Mouse (Mus musculus): ENCODE data around the gene Elf2. TPM values are rescaled to one million over a fixed set of nuclear protein-coding genes. Genes with fewer than 3 reads are reported as not detected.
"Not testable (repeated sequence)": the region's sequence is repeated elsewhere in the genome, so short reads cannot be mapped to it uniquely, and the experiment has no call there.

Elf2 gene
- polyA plus RNA-seq, 1 experiment = 8.7 TPM

DNA sequence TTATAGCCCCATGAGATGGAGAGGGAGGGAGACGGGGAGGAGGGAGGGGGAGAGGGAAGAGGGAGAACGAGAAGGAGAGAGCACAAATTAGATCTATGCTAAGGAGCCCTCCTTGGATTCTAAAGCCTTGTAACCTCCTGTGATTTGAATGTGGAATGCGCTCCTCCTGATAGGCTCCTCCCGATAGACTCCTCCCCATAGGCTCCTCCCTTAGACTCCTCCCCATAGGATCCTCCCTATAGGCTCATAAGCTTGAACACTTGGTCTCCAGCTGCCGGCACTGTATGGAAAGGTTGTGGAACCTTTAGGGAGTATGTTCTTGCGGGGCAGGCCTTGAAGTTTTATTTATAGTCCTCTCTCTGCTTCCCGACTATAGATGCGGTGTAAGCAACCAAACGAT, 20.6 kb upstream of the Elf2 start:
- H3K4me3 ChIP-seq (replicated peaks) = no peak overlapping the region
- TF ChIP-seq FLI1 (IDR thresholded peaks at IDR 0.05; ENCODE audit: low read length) (no peak), GATA1 (IDR thresholded peaks at IDR 0.05; ENCODE audit: borderline replicate concordance, low read length) (no peak)
- H3K27me3 ChIP-seq (replicated peaks) = peaks cover 2% of the 10 kb centered on the region
- H3K4me1 ChIP-seq = peaks cover 74% of the 10 kb centered on the region
- H3K36me3 ChIP-seq (replicated peaks; ENCODE audit: low read length) = no peaks in the 10 kb centered on the region
- peaks cover 5% of the 10 kb centered on the region; the same call in 1 of the 2 replicates for H3K9me3 ChIP-seq

DNA sequence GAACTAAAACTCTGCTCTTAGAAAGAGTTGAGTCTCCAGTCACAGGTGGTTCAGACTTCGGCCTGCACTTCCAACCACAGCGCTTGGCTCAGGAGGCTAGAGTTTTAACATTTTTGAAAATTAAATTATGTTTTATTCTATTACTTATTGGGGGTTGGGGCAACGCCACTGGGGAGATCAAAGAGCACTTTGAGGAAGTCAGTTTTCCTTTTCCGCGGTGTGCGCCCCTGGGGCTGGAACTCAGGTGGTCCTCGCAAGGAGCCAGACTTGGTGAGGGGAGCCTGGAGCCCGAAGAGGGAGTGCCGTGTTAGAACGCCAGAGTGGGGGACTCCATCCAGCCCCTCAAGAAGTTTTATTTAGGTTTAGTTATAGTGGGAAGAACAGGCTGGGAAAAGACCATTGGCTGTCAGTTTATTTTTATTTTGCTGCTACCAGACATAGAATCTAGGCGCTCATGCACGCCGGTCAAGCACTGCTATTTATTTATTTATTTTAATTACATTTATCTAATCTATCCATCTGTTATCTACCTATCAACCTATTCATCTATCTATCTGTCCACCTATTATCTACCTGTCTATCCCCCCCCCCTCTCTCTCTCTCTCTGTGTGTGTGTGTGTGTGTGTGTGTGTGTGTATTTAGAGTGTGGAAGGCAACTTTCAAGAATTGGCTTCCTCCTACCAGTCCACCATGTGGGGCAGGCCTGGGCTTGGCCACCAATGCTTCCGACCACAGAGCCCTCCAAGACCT, 19.3 kb upstream of the Elf2 start:
- no peaks in the 10 kb centered on the region for H3K36me3 ChIP-seq (replicated peaks; ENCODE audit: low read length)

GRCm38 (mm10) chr3:51358660-51359557, 18.4 kb upstream of the Elf2 start:
- peaks cover 57% of the 10 kb centered on the region for H3K4me1 ChIP-seq
- no peaks in the 10 kb centered on the region for H3K36me3 ChIP-seq (replicated peaks; ENCODE audit: low read length)
- H3K27me3 ChIP-seq (replicated peaks) = peaks cover under 1% of the 10 kb centered on the region
- H3K9me3 ChIP-seq = peaks cover 5% of the 10 kb centered on the region; the same call in 1 of the 2 replicates
- H3K4me3 ChIP-seq (replicated peaks) = peak overlapping the region; percentile 96
- TF ChIP-seq GATA1 (IDR thresholded peaks at IDR 0.05; ENCODE audit: borderline replicate concordance, low read length) (no peak), FLI1 (IDR thresholded peaks at IDR 0.05; ENCODE audit: low read length) (no peak)

More for the DNA sequence above, 19.3 kb upstream of the Elf2 start:
- TF ChIP-seq FLI1 (IDR thresholded peaks at IDR 0.05; ENCODE audit: low read length) (no peak), GATA1 (IDR thresholded peaks at IDR 0.05; ENCODE audit: borderline replicate concordance, low read length) (no peak)
- Histone ChIP-seq H3K4me3 (replicated peaks) (peak overlapping the region; percentile 96), H3K27me3 (replicated peaks) (peaks cover 2% of the 10 kb centered on the region), H3K9me3 (peaks cover 4% of the 10 kb centered on the region; the same call in 1 of the 2 replicates), H3K4me1 (peaks cover 63% of the 10 kb centered on the region)

DNA sequence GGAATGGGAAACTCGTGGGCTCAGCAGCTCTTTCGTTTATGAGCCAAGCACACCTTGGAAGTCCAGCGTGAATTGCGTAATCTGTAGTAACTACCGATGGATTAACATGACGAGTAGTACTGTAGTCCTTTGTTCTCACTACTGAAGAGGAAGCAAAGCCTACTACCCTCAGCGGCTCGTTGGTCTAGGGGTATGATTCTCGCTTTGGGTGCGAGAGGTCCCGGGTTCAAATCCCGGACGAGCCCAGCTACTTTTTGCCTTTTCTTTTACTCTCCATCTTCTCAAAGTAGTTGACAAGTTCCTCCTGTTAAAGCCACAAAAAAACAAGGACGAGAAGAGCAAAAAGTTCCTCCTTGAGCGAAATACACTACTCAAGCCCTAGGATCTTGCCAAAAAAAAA, 17.7 kb upstream of the Elf2 start:
- H3K4me1 ChIP-seq = peaks cover 60% of the 10 kb centered on the region
- H3K27me3 ChIP-seq (replicated peaks) = no peaks in the 10 kb centered on the region
- peak overlapping the region; percentile 96 for H3K4me3 ChIP-seq (replicated peaks)
- no peaks in the 10 kb centered on the region for H3K36me3 ChIP-seq (replicated peaks; ENCODE audit: low read length)
- TF ChIP-seq FLI1 (IDR thresholded peaks at IDR 0.05; ENCODE audit: low read length) (no peak), GATA1 (IDR thresholded peaks at IDR 0.05; ENCODE audit: borderline replicate concordance, low read length) (no peak)
- H3K9me3 ChIP-seq = peaks cover 7% of the 10 kb centered on the region; the same call in 1 of the 2 replicates

DNA sequence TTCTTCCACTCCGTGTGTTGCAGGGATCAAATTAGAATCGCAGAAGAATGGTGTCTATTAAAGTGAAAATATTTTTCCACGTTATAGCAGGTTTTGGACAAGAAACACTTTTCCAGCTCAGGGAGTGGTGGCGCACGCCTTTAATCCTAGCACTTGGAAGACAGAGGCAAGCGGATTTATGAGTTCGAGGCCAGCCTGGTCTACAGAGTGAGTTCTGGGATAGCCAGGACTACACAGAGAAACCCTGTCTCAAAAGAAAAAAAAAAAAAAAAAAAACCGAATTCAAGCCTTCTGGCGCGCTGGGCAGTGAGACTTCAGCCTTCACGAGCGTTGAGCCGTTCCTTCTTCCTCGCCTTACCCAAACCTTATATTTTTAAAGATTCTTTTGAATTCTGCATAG, 17.2 kb upstream of the Elf2 start:
- Histone ChIP-seq H3K36me3 (replicated peaks; ENCODE audit: low read length) (no peaks in the 10 kb centered on the region), H3K4me1 (peaks cover 61% of the 10 kb centered on the region), H3K4me3 (replicated peaks) (peak overlapping the region; percentile 96), H3K27me3 (replicated peaks) (no peaks in the 10 kb centered on the region), H3K9me3 (peaks cover 7% of the 10 kb centered on the region; the same call in 1 of the 2 replicates)
- TF ChIP-seq GATA1 (IDR thresholded peaks at IDR 0.05; ENCODE audit: borderline replicate concordance, low read length) (no peak), FLI1 (IDR thresholded peaks at IDR 0.05; ENCODE audit: low read length) (no peak)

DNA sequence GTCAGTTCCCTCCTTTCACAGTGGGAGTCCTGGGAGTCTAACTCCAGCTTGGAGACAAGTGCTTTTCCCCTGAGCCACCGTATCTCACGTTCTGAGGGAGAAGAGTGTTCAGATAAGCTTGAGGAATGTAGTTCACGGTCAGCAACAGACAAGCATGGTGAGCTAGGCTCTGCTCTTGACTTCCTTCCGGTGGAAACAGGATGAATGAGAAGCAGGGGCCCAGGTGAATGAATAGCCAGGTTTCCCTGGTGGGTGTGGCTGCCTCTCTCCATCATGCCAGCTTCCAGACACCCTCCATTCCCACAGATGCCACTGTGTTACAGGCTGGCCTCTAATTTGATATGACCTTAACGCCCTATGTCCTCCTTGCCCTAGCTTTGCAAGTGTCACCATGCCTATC, 16.6 kb upstream of the Elf2 start:
- Histone ChIP-seq H3K36me3 (replicated peaks; ENCODE audit: low read length) (no peaks in the 10 kb centered on the region), H3K27me3 (replicated peaks) (no peaks in the 10 kb centered on the region), H3K4me3 (replicated peaks) (no peak overlapping the region), H3K4me1 (peaks cover 55% of the 10 kb centered on the region), H3K9me3 (peaks cover 7% of the 10 kb centered on the region; the same call in 1 of the 2 replicates)
- no peak for TF ChIP-seq FLI1 (IDR thresholded peaks at IDR 0.05; ENCODE audit: low read length)

GRCm38 (mm10) chr3:51354956-51355355, 14.5 kb upstream of the Elf2 start:
- not testable (repeated sequence) for H3K36me3 ChIP-seq (replicated peaks; ENCODE audit: low read length); H3K27me3 ChIP-seq (replicated peaks); H3K9me3 ChIP-seq; H3K4me3 ChIP-seq (replicated peaks)
- H3K4me1 ChIP-seq = peaks cover 55% of the 10 kb centered on the region

DNA sequence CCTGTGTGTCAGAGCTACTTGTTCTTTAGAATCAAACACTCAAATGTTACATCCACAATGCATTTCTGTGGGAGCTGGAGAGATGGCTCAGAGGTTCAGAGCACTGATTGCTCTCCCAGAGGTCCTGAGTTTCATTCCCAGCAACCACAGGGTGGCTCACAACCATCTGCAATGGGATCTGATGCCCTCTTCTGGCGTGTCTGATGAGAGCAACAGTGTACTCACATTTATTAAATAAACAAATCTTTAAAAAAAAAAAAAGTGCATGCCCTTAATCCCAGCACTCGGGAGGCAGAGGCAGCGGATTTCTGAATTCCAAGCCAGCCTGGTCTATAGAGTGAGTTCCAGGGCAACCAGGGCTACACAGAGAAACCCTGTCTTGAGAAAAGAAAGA, 13.6 kb upstream of the Elf2 start:
- Histone ChIP-seq H3K4me1 (peaks cover 52% of the 10 kb centered on the region), H3K4me3 (replicated peaks) (no peak overlapping the region), H3K27me3 (replicated peaks) (no peaks in the 10 kb centered on the region), H3K9me3 (0 out of 2 replicates have a peak, but pooled peaks cover 5% of the 10 kb centered on the region), H3K36me3 (replicated peaks; ENCODE audit: low read length) (peaks cover 4% of the 10 kb centered on the region)
- TF ChIP-seq FLI1 (IDR thresholded peaks at IDR 0.05; ENCODE audit: low read length) (no peak), GATA1 (IDR thresholded peaks at IDR 0.05; ENCODE audit: borderline replicate concordance, low read length) (no peak)

- TF ChIP-seq FLI1 (IDR thresholded peaks at IDR 0.05; ENCODE audit: low read length) = no peak
- TF ChIP-seq GATA1 (IDR thresholded peaks at IDR 0.05; ENCODE audit: borderline replicate concordance, low read length) = no peak
- no peaks in the 10 kb centered on the region for H3K27me3 ChIP-seq (replicated peaks)
- H3K36me3 ChIP-seq (replicated peaks; ENCODE audit: low read length) = peaks cover 4% of the 10 kb centered on the region
- 0 out of 2 replicates have a peak, but pooled peaks cover 5% of the 10 kb centered on the region for H3K9me3 ChIP-seq
- no peak overlapping the region for H3K4me3 ChIP-seq (replicated peaks)
- peaks cover 52% of the 10 kb centered on the region for H3K4me1 ChIP-seq
Measured at GRCm38 (mm10) chr3:51353325-51354033, 13.0 kb upstream of the Elf2 start.

All from megakaryocyte, embryonic 14.5 days (primary cell).